Mouse (Mus musculus) myocyte (in vitro differentiated cells): Measurements from ENCODE around the gene Sox5.

Experiments used
- CEBPB ChIP-seq: IDR thresholded peaks from 2 replicates; pipeline ENCODE4 v1.6.1; 2011; ENCODE audit warnings: mild to moderate bottlenecking, moderate library complexity; ENCODE audit not compliant: poor library complexity, insufficient read depth, severe bottlenecking
- E2F4 ChIP-seq: IDR thresholded peaks from one replicate; pipeline ENCODE4 v1.6.1; 2011; ENCODE audit warnings: mild to moderate bottlenecking, control low read depth, moderate library complexity; ENCODE audit not compliant: insufficient read depth
- MAX ChIP-seq: IDR thresholded peaks from one replicate; pipeline ENCODE4 v1.6.1; 2011; ENCODE audit warnings: low read depth, mild to moderate bottlenecking, control low read depth
- MYOD1 ChIP-seq, 3 experiments: IDR thresholded peaks; one replicate each; pipeline ENCODE4 v1.6.1; 2011; ENCODE audit warnings: control low read depth in 2 of 3, low read depth in 2 of 3, mild to moderate bottlenecking in 2 of 3, moderate library complexity in 1 of 3; ENCODE audit not compliant: insufficient read length in 2 of 3, control insufficient read depth in 1 of 3
- MYOG ChIP-seq, 3 experiments: IDR thresholded peaks; one replicate each; pipeline ENCODE4 v1.6.1; 2011; ENCODE audit warnings: control low read depth in 2 of 3, low read depth in 2 of 3, mild to moderate bottlenecking in 2 of 3; ENCODE audit not compliant: insufficient read length in 2 of 3, control insufficient read depth in 1 of 3, insufficient read depth in 1 of 3
- POLR2A ChIP-seq: IDR thresholded peaks from one replicate; pipeline ENCODE4 v1.6.1; 2011; ENCODE audit warnings: low read depth, mild to moderate bottlenecking, control low read depth, moderate library complexity; ENCODE audit not compliant: insufficient read length
- POLR2AphosphoS2 ChIP-seq: IDR thresholded peaks from one replicate; pipeline ENCODE4 v1.6.1; 2011; ENCODE audit warnings: low read depth, control low read depth; ENCODE audit not compliant: insufficient read length
- TCF3 ChIP-seq: IDR thresholded peaks from one replicate; pipeline ENCODE4 v1.6.1; 2011; ENCODE audit warnings: low read depth, control low read depth; ENCODE audit not compliant: insufficient read length
- USF1 ChIP-seq: IDR thresholded peaks from one replicate; pipeline ENCODE4 v1.6.1; 2011; ENCODE audit warnings: low read depth, mild to moderate bottlenecking, control low read depth, moderate library complexity

- no peak for TF ChIP-seq POLR2A
- no peak for TF ChIP-seq USF1
- TF ChIP-seq CEBPB = no peak
- TF ChIP-seq MYOD1 (IDR thresholded peaks at IDR 0.05; ENCODE audit: control insufficient read depth in 1 of 3, insufficient read length in 2 of 3, low read depth in 2 of 3) = no peak
- no peak for TF ChIP-seq POLR2AphosphoS2
- no peak for TF ChIP-seq E2F4
- no peak for TF ChIP-seq MAX
- no peak for TF ChIP-seq MYOG (IDR thresholded peaks at IDR 0.05; ENCODE audit: control insufficient read depth in 1 of 3, insufficient read depth in 1 of 3, insufficient read length in 2 of 3, low read depth in 2 of 3)
- TF ChIP-seq TCF3 = no peak
Observed at GRCm38 (mm10) chr6:144777356-144778035, 4.3 kb downstream of the Sox5 start.
